Mouse (Mus musculus) kidney, adult 2 months (tissue): ENCODE results near the gene Slc25a17. TPM values are rescaled to one million over a fixed set of nuclear protein-coding genes. Genes with fewer than 3 reads are reported as not detected.

Experiments used
- DNase-seq: peaks from one replicate; pipeline ENCODE4 v3.0.0; 2021
- H3K27ac ChIP-seq: fragments of 200-500 bp; 2 replicates; pipeline ENCODE4 v1.5.1; 2012; ENCODE audit warnings: low read depth, low read length, control low read depth, inconsistent platforms; ENCODE audit not compliant: insufficient read depth
- H3K27me3 ChIP-seq: fragments of 200-500 bp; replicated peaks from 2 replicates; pipeline ENCODE4 v1.6.1; 2012; ENCODE audit warnings: mild to moderate bottlenecking, moderate library complexity, low read length, inconsistent platforms; ENCODE audit not compliant: control insufficient read depth, insufficient read depth
- H3K36me3 ChIP-seq: fragments of 200-500 bp; 2 replicates; pipeline ENCODE4 v1.6.1; 2012; ENCODE audit warnings: mild to moderate bottlenecking, moderate library complexity, low read length, inconsistent platforms; ENCODE audit not compliant: control insufficient read depth, insufficient read depth
- H3K4me1 ChIP-seq: fragments of 200-500 bp; 2 replicates; pipeline ENCODE4 v1.6.1; 2011; ENCODE audit warnings: low read length; ENCODE audit not compliant: control insufficient read depth, insufficient read depth
- H3K4me3 ChIP-seq: fragments of 200-500 bp; 2 replicates; pipeline ENCODE4 v1.5.1; 2011; ENCODE audit warnings: mild to moderate bottlenecking, low read depth, low read length, control low read depth; ENCODE audit not compliant: insufficient read depth
- CTCF ChIP-seq: fragments of 200-500 bp; conservative IDR thresholded peaks from 2 replicates; pipeline ENCODE4 v1.5.1; 2011; ENCODE audit warnings: low read depth, mild to moderate bottlenecking, control low read depth, low read length, moderate library complexity, mixed read lengths; ENCODE audit not compliant: insufficient read depth, insufficient read length
- POLR2A ChIP-seq: fragments of 200-500 bp; IDR thresholded peaks from one replicate; pipeline ENCODE4 v1.6.1; 2011; ENCODE audit warnings: low read depth, low read length, control low read depth
- WGBS: fragments of 180-500 bp; shearing (Covaris S2); methylation state at CpG from one replicate; pipeline ENCODE4 v1.1.7; 2018; 5-methylcytosine and 5-hydroxymethylcytosine counted together
- polyA plus RNA-seq: library from polyadenylated mRNA; depleted of rRNA; stranded (reverse); fragments of >200 nt; gene quantifications from 2 replicates; pipeline ENCODE4 v1.2.3, GENCODE M21; 2012

The Slc25a17 gene
- polyA plus RNA-seq, 1 experiment, result 78.3 TPM

DNA sequence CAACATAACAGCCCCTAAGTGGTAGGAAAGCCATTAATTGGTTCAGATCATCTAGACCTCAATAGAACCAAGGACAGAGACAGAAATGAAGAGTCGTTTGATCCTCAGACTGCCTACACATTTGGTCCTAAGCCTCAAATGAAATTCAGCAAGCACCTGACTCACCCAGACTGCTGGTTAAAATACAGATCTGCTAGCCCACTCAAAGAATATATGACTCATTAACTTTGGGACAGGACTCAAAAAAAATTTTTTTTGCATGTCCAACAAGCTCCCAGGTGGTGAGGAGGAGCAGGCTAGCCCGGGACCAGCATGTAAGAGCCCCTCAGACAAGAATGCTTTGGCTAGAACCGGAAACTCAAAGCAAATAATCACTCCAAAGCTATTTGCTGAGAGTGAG, 40.5 kb downstream of the Slc25a17 start:
- no peak overlapping the region for H3K4me3 ChIP-seq
- H3K4me1 ChIP-seq, result no peaks in the 10 kb centered on the region
- H3K36me3 ChIP-seq, result peaks cover 29% of the 10 kb centered on the region
- no peaks in the 10 kb centered on the region for H3K27me3 ChIP-seq
- DNase-seq, result no peak
- H3K27ac ChIP-seq, result no peak overlapping the region
- TF ChIP-seq CTCF, result no peak
- no peak for TF ChIP-seq POLR2A
- 90% methylated on average over 3 of the region's 3 CpGs for WGBS

DNA sequence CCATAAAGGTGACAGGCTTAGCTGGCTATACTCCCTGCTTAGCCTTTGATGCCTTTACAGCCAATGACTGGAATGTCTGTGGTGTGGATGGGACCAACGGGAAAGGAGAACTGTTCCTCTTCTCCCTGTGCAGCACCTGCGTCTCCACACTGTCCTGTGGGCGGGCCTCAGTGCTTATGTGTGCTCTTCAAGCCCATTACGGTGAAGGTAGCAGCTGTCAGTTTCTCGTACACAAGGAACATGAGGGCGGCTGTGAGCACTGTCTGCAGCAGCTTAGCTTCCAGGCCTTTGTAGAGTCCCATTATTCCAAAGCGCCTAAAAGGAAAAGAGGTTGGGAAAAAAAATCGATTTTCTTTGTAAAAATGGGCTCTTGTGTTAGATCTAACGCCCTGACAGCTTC, 41.1 kb downstream of the Slc25a17 start:
- Histone ChIP-seq H3K27ac (no peak overlapping the region), H3K36me3 (peaks cover 29% of the 10 kb centered on the region), H3K27me3 (no peaks in the 10 kb centered on the region), H3K4me3 (no peak overlapping the region), H3K4me1 (no peaks in the 10 kb centered on the region)
- no peak for TF ChIP-seq POLR2A
- WGBS, result 96% methylated on average over 9 of the region's 9 CpGs
- DNase-seq, result no peak

DNA sequence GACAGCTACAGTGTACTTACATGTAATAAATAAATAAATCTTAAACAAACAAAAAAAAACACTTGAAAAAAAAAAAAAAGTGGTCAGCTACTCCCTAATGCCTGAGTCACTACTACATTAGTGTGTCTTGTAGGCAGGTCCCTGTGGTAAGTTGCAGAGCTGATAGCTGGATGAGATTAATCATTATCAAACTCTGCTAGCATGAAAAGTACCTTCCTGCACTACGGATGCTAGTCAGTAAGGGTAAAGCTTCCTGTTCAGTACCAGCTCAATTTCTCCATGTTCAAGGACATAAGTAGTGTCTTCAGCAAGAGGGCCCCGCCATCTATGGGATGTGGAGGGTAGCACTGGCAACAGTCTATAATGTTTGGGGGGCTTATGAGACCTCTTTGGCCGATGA, 46.7 kb downstream of the Slc25a17 start:
- 74% methylated on average over 3 of the region's 3 CpGs for WGBS

DNA sequence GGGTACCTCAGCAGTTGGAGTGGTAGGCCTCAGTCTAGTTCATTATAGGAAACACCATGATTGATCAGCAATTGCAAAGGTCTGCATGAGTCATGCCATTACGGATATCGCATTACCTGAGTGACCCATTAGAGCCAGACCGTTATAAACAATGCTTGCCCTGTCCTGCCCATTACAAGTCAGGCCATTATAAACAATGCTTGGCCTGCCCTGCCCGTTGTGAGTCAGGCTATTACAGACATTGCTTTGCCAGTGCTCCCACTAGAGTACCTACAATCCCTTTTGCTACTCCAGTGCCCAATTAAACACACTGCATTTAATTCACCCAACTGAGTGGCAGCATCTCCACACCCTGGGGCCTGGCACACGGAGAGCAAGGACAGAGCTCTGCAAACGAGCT, 49.6 kb downstream of the Slc25a17 start:
- no peak overlapping the region for H3K27ac ChIP-seq
- no peak for TF ChIP-seq CTCF
- TF ChIP-seq POLR2A, result no peak
- 63% methylated on average over 6 of the region's 6 CpGs for WGBS
- DNase-seq, result no peak
- H3K4me3 ChIP-seq, result no peak overlapping the region
- no peaks in the 10 kb centered on the region for H3K27me3 ChIP-seq
- H3K36me3 ChIP-seq, result no peaks in the 10 kb centered on the region
- H3K4me1 ChIP-seq, result peaks cover 9% of the 10 kb centered on the region; the same call in 1 of the 2 replicates

More for the DNA sequence above, 46.7 kb downstream of the Slc25a17 start:
- DNase-seq, result no peak
- no peaks in the 10 kb centered on the region for H3K27me3 ChIP-seq
- H3K36me3 ChIP-seq, result peaks cover 11% of the 10 kb centered on the region
- no peak overlapping the region for H3K27ac ChIP-seq
- TF ChIP-seq POLR2A (no peak), CTCF (no peak)
- H3K4me3 ChIP-seq, result no peak overlapping the region
- no peaks in the 10 kb centered on the region; the same call in 1 of the 2 replicates for H3K4me1 ChIP-seq

DNA sequence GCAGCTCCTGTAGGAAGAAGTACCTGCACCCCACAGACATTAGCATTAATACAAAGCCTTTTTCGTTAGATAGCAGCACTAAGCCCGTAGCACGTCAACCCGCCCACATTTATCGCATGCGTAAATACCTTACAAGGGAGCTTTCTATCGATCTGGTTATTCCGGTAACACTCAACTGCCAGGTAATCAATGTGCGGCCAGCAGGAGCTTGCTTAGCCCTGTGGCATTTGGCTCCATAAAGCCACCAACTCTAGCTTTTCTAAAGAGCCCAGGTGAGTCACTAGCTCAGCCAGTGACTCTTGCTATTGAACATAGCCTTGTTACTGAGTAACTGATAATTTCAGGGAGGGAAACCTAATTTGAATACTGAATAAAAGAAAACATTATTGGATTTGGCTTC, 50.3 kb downstream of the Slc25a17 start:
- Histone ChIP-seq H3K4me3 (no peak overlapping the region), H3K36me3 (no peaks in the 10 kb centered on the region), H3K27ac (no peak overlapping the region), H3K4me1 (peaks cover 9% of the 10 kb centered on the region; the same call in 1 of the 2 replicates), H3K27me3 (no peaks in the 10 kb centered on the region)
- TF ChIP-seq POLR2A (no peak), CTCF (no peak)
- no peak for DNase-seq
- 87% methylated on average over 9 of the region's 9 CpGs for WGBS

DNA sequence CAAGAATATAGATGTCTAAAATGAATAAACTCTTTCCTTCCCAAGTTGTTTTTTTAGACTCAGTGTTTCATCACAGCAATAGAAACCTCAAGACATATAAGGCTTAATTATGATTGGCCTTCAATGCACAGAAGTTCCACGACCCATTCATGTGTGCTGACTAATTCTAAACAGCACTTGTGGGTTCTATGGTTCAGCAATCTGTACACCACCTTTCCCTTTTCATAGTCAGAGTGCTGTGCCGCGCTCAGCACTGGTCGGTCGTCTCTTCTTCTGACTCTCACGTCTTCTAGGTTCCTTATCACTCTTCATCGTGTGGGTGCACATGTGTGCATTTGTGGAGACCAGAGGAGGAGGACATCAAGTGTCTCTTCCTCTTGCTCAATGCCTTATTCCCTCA, 52.6 kb downstream of the Slc25a17 start:
- 94% methylated on average over 7 of the region's 7 CpGs for WGBS
- Histone ChIP-seq H3K4me3 (no peak overlapping the region), H3K27me3 (no peaks in the 10 kb centered on the region), H3K27ac (no peak overlapping the region), H3K4me1 (peaks cover 9% of the 10 kb centered on the region; the same call in 1 of the 2 replicates), H3K36me3 (no peaks in the 10 kb centered on the region)
- no peak for DNase-seq
- TF ChIP-seq CTCF, result no peak
- no peak for TF ChIP-seq POLR2A

DNA sequence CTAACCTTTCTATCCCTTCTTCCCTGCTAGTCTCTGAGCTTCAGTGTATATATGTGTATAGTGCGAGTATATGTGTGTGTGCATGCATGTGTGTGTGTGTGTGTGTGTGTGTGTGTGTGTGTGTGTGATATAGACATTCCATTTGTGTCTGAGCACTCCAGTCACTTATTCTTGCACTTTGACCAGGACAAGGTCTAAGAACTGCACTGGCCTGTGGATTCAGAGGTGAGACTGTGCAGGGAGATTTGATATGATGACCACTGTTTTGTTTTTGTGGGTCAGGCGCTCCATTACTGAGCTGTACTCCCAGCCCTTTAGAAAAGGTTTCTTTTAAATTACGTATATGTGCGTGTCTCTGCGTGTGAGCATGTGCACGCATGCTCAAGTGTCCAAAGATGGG, 54.1 kb downstream of the Slc25a17 start:
- H3K36me3 ChIP-seq, result no peaks in the 10 kb centered on the region
- H3K4me3 ChIP-seq, result no peak overlapping the region
- peak; percentile 70 for DNase-seq
- H3K27me3 ChIP-seq, result no peaks in the 10 kb centered on the region
- WGBS, result 89% methylated on average over 6 of the region's 6 CpGs
- H3K4me1 ChIP-seq, result peaks cover 14% of the 10 kb centered on the region; the same call in 1 of the 2 replicates
- H3K27ac ChIP-seq, result peak overlapping the region; percentile 17; the same call in 1 of the 2 replicates
- TF ChIP-seq POLR2A, result no peak
- no peak for TF ChIP-seq CTCF
